Mouse (Mus musculus) 416B (cell line): Measurements from ENCODE around the gene Nfkbie.

Experiments used
- DNase-seq: peaks from one replicate; pipeline ENCODE4 v3.0.0; 2011; ENCODE audit warnings: low read depth

The Nfkbie gene

GRCm38 (mm10) chr17:45543115-45543514 is 12.4 kb upstream of the Nfkbie start:
- DNase-seq, result no peak

GRCm38 (mm10) chr17:45544001-45544872 is 11.3 kb upstream of the Nfkbie start:
- no peak for DNase-seq

GRCm38 (mm10) chr17:45544873-45545277 is 10.6 kb upstream of the Nfkbie start:
- DNase-seq, result no peak

- DNase-seq, result no peak
Observed at GRCm38 (mm10) chr17:45545278-45545961, 10.1 kb upstream of the Nfkbie start.

- no peak for DNase-seq
Observed at GRCm38 (mm10) chr17:45546941-45547340, 8.6 kb upstream of the Nfkbie start.

GRCm38 (mm10) chr17:45547461-45548190 is 7.9 kb upstream of the Nfkbie start:
- no peak for DNase-seq

- no peak for DNase-seq
Observed at GRCm38 (mm10) chr17:45548541-45549512, 6.7 kb upstream of the Nfkbie start.

GRCm38 (mm10) chr17:45549617-45550181 is 5.8 kb upstream of the Nfkbie start, which contains the start of gene Tmem151b:
TSS of gene Tmem151b (minus strand) at chr17:45549677.
- no peak for DNase-seq

- no peak for DNase-seq
Observed at GRCm38 (mm10) chr17:45550253-45550652, 5.2 kb upstream of the Nfkbie start.

GRCm38 (mm10) chr17:45551249-45551796 is 4.2 kb upstream of the Nfkbie start:
- DNase-seq, result no peak

GRCm38 (mm10) chr17:45551816-45552451 is 3.6 kb upstream of the Nfkbie start:
- DNase-seq, result peak; percentile 85

- no peak for DNase-seq
Observed at GRCm38 (mm10) chr17:45553065-45553464, 2.4 kb upstream of the Nfkbie start.

- peak; percentile 71 for DNase-seq
Observed at GRCm38 (mm10) chr17:45554420-45554819, 1.1 kb upstream of the Nfkbie start.

GRCm38 (mm10) chr17:45556107-45556489 is 595 bp downstream of the Nfkbie start:
- no peak for DNase-seq

GRCm38 (mm10) chr17:45556514-45557245 is 1.2 kb downstream of the Nfkbie start:
- DNase-seq, result peak; percentile 46

GRCm38 (mm10) chr17:45557246-45557824 is 1.8 kb downstream of the Nfkbie start:
- no peak for DNase-seq

- DNase-seq, result peak; percentile 54
Observed at GRCm38 (mm10) chr17:45557998-45558862, 2.7 kb downstream of the Nfkbie start.
